ENCODE assay signal across 8 mouse cellular contexts in the genomic region with DNA sequence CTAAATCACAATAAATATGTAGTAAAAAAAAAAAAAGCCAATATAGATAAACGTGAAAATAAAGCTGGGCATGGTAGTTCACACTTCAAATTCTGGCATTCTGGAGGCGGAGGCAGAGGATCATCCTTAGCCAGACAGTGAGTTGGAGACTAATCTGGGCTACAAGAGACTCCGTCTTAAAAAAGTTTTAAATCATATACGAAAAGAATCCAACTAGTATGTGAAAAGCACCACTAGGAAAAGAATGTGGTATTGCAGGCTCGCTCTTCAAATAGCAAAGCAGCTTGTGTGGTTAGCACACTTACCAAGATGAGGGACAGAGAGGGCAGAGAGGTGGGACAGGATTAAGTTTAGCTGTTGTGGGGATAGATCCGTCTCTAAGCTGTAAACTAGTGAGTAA. TPM values are rescaled to one million over a fixed set of nuclear protein-coding genes. Genes with fewer than 3 reads are reported as not detected.
DNase-seq lines count a peak whose midpoint lies in the region; ATAC-seq and TF ChIP-seq lines count a peak whose summit lies in the region.
"Had no signal": no experiment of that assay in that cellular context is flagged by ENCODE, and none has a peak within 500 bp of the region (broad histone marks: within the 10 kb centered on the region; RNA-seq: fewer than 3 reads in every experiment).

No protein-coding gene starts in this region.

- no peak for TF ChIP-seq POLR2A in small intestine, adult 2 months (IDR thresholded peaks at IDR 0.05; ENCODE audit: low read depth, low read length)

- WGBS in lung, embryonic 16.5 days, result 31% methylated on average over 6 of the region's 6 CpGs
- WGBS in forebrain, embryonic 10.5 days, result 55% methylated on average over 6 of the region's 6 CpGs
- WGBS in limb, embryonic 12.5 days, result 56% methylated on average over 6 of the region's 6 CpGs
- 49% methylated on average over 6 of the region's 6 CpGs for WGBS in small intestine, adult 2 months

- no peak for TF ChIP-seq CTCF in small intestine, adult 2 months (IDR thresholded peaks at IDR 0.05; ENCODE audit: extremely low read depth, insufficient read length, insufficient replicate concordance, low read depth, low read length)

- DNase-seq in lung, postnatal 4 days, result no peak
- DNase-seq in forebrain, embryonic 10.5 days (ENCODE audit: extremely low spot score, low spot score), result no peak
- no peak for DNase-seq in urinary bladder, postnatal 4 days (ENCODE audit: low spot score in 2 of 2)
- DNase-seq in gastrocnemius, adult 18-20 months (ENCODE audit: low spot score), result no peak

- peaks cover 4% of the 10 kb centered on the region for H3K4me1 ChIP-seq in lung, embryonic 16.5 days (replicated peaks; ENCODE audit: control insufficient read depth, insufficient read depth, low read length)
- peaks cover 14% of the 10 kb centered on the region for H3K4me1 ChIP-seq in forebrain, embryonic 10.5 days
- H3K4me1 ChIP-seq in limb, embryonic 12.5 days (replicated peaks), result no peaks in the 10 kb centered on the region
- peaks cover 5% of the 10 kb centered on the region; the same call in 1 of the 2 replicates for H3K4me1 ChIP-seq in small intestine, adult 2 months (ENCODE audit: control insufficient read depth, insufficient read depth, insufficient read length, low read length)

- peak overlapping the region; percentile 40 for H3K9ac ChIP-seq in lung, embryonic 16.5 days (ENCODE audit: low read length)
- 0 out of 2 replicates have a peak overlapping the region, but pooled peaks have one; percentile 53 for H3K9ac ChIP-seq in limb, embryonic 12.5 days (replicated peaks)

- no peak for ATAC-seq in lung, embryonic 16.5 days (ENCODE audit: low read depth)
- no peak for ATAC-seq in limb, embryonic 12.5 days (ENCODE audit: insufficient number of reproducible peaks, insufficient read depth, low FRiP score, low TSS enrichment, low read depth)

- peak overlapping the region; percentile 81 for H3K4me2 ChIP-seq in lung, embryonic 16.5 days (ENCODE audit: low read depth, low read length)
- H3K4me2 ChIP-seq in limb, embryonic 12.5 days, result peak overlapping the region; percentile 76

- peak overlapping the region; percentile 92 for H3K27ac ChIP-seq in lung, embryonic 16.5 days (ENCODE audit: low read length)
- H3K27ac ChIP-seq in forebrain, embryonic 10.5 days, result peak overlapping the region; percentile 91
- no peak overlapping the region for H3K27ac ChIP-seq in limb, embryonic 12.5 days
- peak overlapping the region; percentile 41 for H3K27ac ChIP-seq in small intestine, adult 2 months (ENCODE audit: insufficient read depth, low read depth, low read length)

- no peaks in the 10 kb centered on the region for H3K9me3 ChIP-seq in lung, embryonic 16.5 days (ENCODE audit: control insufficient read depth, low read length)
- no peaks in the 10 kb centered on the region for H3K9me3 ChIP-seq in forebrain, embryonic 10.5 days
- no peaks in the 10 kb centered on the region for H3K9me3 ChIP-seq in limb, embryonic 12.5 days

- no peaks in the 10 kb centered on the region; the same call in 1 of the 2 replicates for H3K36me3 ChIP-seq in lung, embryonic 16.5 days (ENCODE audit: control insufficient read depth, insufficient read depth, low read length)
- peaks cover 18% of the 10 kb centered on the region for H3K36me3 ChIP-seq in forebrain, embryonic 10.5 days (replicated peaks)
- peaks cover 12% of the 10 kb centered on the region; the same call in 1 of the 2 replicates for H3K36me3 ChIP-seq in limb, embryonic 12.5 days
- H3K36me3 ChIP-seq in small intestine, adult 2 months (ENCODE audit: control insufficient read depth, insufficient read depth, low read length), result 0 out of 2 replicates have a peak, but pooled peaks cover 1% of the 10 kb centered on the region

- peak overlapping the region; percentile 79 for H3K4me3 ChIP-seq in lung, embryonic 16.5 days (ENCODE audit: low read length)
- peak overlapping the region; percentile 76 for H3K4me3 ChIP-seq in forebrain, embryonic 10.5 days
- H3K4me3 ChIP-seq in limb, embryonic 12.5 days (replicated peaks), result peak overlapping the region; percentile 67
- H3K4me3 ChIP-seq in small intestine, adult 2 months (ENCODE audit: low read depth, low read length), result no peak overlapping the region

- no peaks in the 10 kb centered on the region for H3K27me3 ChIP-seq in lung, embryonic 16.5 days (ENCODE audit: control insufficient read depth, insufficient read depth, low read depth, low read length)
- no peaks in the 10 kb centered on the region for H3K27me3 ChIP-seq in forebrain, embryonic 10.5 days (ENCODE audit: poor library complexity, severe bottlenecking)
- H3K27me3 ChIP-seq in limb, embryonic 12.5 days, result no peaks in the 10 kb centered on the region
- no peaks in the 10 kb centered on the region for H3K27me3 ChIP-seq in small intestine, adult 2 months (ENCODE audit: control insufficient read depth, insufficient read depth, low read length)

RNA-seq across cellular contexts. Expression of gene Zfp444, which starts 1.2 kb away (rescaled TPM):
- polyA plus RNA-seq in lung, embryonic 16.5 days (2015; fragmentation: Nextera tagmentation; extraction: Ambion mirVana), result 48.4 and 53.1 TPM in 2 replicates
- polyA plus RNA-seq in forebrain, embryonic 10.5 days (2016; fragmentation: Nextera tagmentation; extraction: Ambion mirVana), result 69.8 and 78.2 TPM in 2 replicates
- polyA plus RNA-seq in limb, embryonic 12.5 days (2016; fragmentation: Nextera tagmentation; extraction: Ambion mirVana), result 73.5 and 81.0 TPM in 2 replicates
- polyA plus RNA-seq in small intestine, adult 2 months (2012; rRNA removed), result 12.7 and 33.9 TPM in 2 replicates
- 10 to 100 TPM in 1 of 2 experiments, 1 to 10 TPM in 1; 6.3 to 10.0 TPM for total RNA-seq in gastrocnemius, adult 18-20 months (2021)

RNA-seq across cellular contexts. Expression of gene Zfp787, which starts 15.1 kb away (rescaled TPM):
- polyA plus RNA-seq in lung, embryonic 16.5 days (2015; fragmentation: Nextera tagmentation; extraction: Ambion mirVana), result 22.6 and 23.0 TPM in 2 replicates
- polyA plus RNA-seq in forebrain, embryonic 10.5 days (2016; fragmentation: Nextera tagmentation; extraction: Ambion mirVana), result 23.7 and 24.4 TPM in 2 replicates
- polyA plus RNA-seq in limb, embryonic 12.5 days (2016; fragmentation: Nextera tagmentation; extraction: Ambion mirVana), result 35.2 and 36.1 TPM in 2 replicates
- polyA plus RNA-seq in small intestine, adult 2 months (2012; rRNA removed), result 32.3 and 62.7 TPM in 2 replicates
- 10 to 100 TPM; 27.2 to 27.6 TPM for total RNA-seq in gastrocnemius, adult 18-20 months (2021)

RNA-seq across cellular contexts. Expression of gene Galp, which starts 26.0 kb away (rescaled TPM):
- not detected in 2 replicates for polyA plus RNA-seq in lung, embryonic 16.5 days (2015; fragmentation: Nextera tagmentation; extraction: Ambion mirVana)
- not detected in 2 replicates for polyA plus RNA-seq in forebrain, embryonic 10.5 days (2016; fragmentation: Nextera tagmentation; extraction: Ambion mirVana)
- not detected in 2 replicates for polyA plus RNA-seq in limb, embryonic 12.5 days (2016; fragmentation: Nextera tagmentation; extraction: Ambion mirVana)
- not detected in 2 replicates for polyA plus RNA-seq in small intestine, adult 2 months (2012; rRNA removed)
- not detected for total RNA-seq in gastrocnemius, adult 18-20 months (2021)
- total RNA-seq: adrenal gland, postnatal 36 days had no signal

RNA-seq across cellular contexts. Expression of gene Zscan5b, which starts 51.2 kb away (rescaled TPM):
- not detected in 2 replicates for polyA plus RNA-seq in lung, embryonic 16.5 days (2015; fragmentation: Nextera tagmentation; extraction: Ambion mirVana)
- polyA plus RNA-seq in forebrain, embryonic 10.5 days (2016; fragmentation: Nextera tagmentation; extraction: Ambion mirVana), result not detected in 2 replicates
- not detected in 2 replicates for polyA plus RNA-seq in limb, embryonic 12.5 days (2016; fragmentation: Nextera tagmentation; extraction: Ambion mirVana)
- not detected in 2 replicates for polyA plus RNA-seq in small intestine, adult 2 months (2012; rRNA removed)
- total RNA-seq in gastrocnemius, adult 18-20 months (2021), result not detected
- total RNA-seq: adrenal gland, postnatal 36 days had no signal
